Mouse (Mus musculus) spleen, adult 2 months (tissue): ENCODE results near the gene Zfp2. TPM values are rescaled to one million over a fixed set of nuclear protein-coding genes. Genes with fewer than 3 reads are reported as not detected.

ENCODE experiments used
- DNase-seq, 2 experiments: peaks; one replicate each; pipeline versions ENCODE4 v3.0.0 to v3.0.0-alpha.2; 2012 to 2021; ENCODE audit warnings: low spot score in 2 of 2, low read depth in 1 of 2
- H3K27ac ChIP-seq: fragments of 200-500 bp; 2 replicates; pipeline ENCODE4 v1.5.1; 2012; ENCODE audit warnings: low read length, inconsistent platforms; ENCODE audit not compliant: insufficient read depth
- H3K27me3 ChIP-seq: fragments of 200-500 bp; 2 replicates; pipeline ENCODE4 v1.6.1; 2012; ENCODE audit warnings: mild to moderate bottlenecking, moderate library complexity, low read length, inconsistent platforms; ENCODE audit not compliant: control insufficient read depth, insufficient read depth
- H3K36me3 ChIP-seq: fragments of 200-500 bp; 2 replicates; pipeline ENCODE4 v1.6.1; 2012; ENCODE audit warnings: mild to moderate bottlenecking, low read length, inconsistent platforms; ENCODE audit not compliant: control insufficient read depth, insufficient read depth
- H3K4me1 ChIP-seq: fragments of 200-500 bp; 2 replicates; pipeline ENCODE4 v1.6.1; 2011; ENCODE audit warnings: inconsistent platforms; ENCODE audit not compliant: control insufficient read depth, insufficient read depth, insufficient read length
- H3K4me3 ChIP-seq: fragments of 200-500 bp; 2 replicates; pipeline ENCODE4 v1.5.1; 2011; ENCODE audit warnings: mild to moderate bottlenecking, inconsistent platforms; ENCODE audit not compliant: insufficient read depth, insufficient read length; ENCODE audit errors: extremely low read depth
- CTCF ChIP-seq: fragments of 200-500 bp; IDR thresholded peaks from 2 replicates; pipeline ENCODE4 v1.5.1; 2011; ENCODE audit warnings: mild to moderate bottlenecking, inconsistent platforms; ENCODE audit not compliant: insufficient read depth, insufficient read length, insufficient replicate concordance; ENCODE audit errors: extremely low read depth
- POLR2A ChIP-seq: fragments of 200-500 bp; IDR thresholded peaks from 2 replicates; pipeline ENCODE4 v1.6.1; 2011; ENCODE audit warnings: low read depth, low read length, inconsistent platforms
- WGBS: fragments of 180-500 bp; shearing (Covaris S2); methylation state at CpG from one replicate; pipeline ENCODE4 v1.1.7; 2018; 5-methylcytosine and 5-hydroxymethylcytosine counted together
- polyA plus RNA-seq: library from polyadenylated mRNA; depleted of rRNA; stranded (reverse); fragments of >200 nt; gene quantifications from 2 replicates; pipeline ENCODE4 v1.2.3, GENCODE M21; 2012; rRNA removed

Zfp2 gene
- polyA plus RNA-seq, 1 experiment = 0.28 TPM

- Histone ChIP-seq H3K27ac (no peak overlapping the region), H3K4me1 (no peaks in the 10 kb centered on the region), H3K4me3 (no peak overlapping the region), H3K36me3 (no peaks in the 10 kb centered on the region), H3K27me3 (no peaks in the 10 kb centered on the region; the same call in 1 of the 2 replicates)
- DNase-seq = no peak
- TF ChIP-seq CTCF (no peak), POLR2A (no peak)
- 64% methylated on average over 3 of the region's 3 CpGs for WGBS
Measured at GRCm38 (mm10) chr11:50883756-50884155, 32.2 kb downstream of the Zfp2 start.

- no peak for TF ChIP-seq POLR2A
- TF ChIP-seq CTCF = no peak
- H3K27ac ChIP-seq = no peak overlapping the region
- WGBS = 79% methylated on average over 3 of the region's 3 CpGs
- no peaks in the 10 kb centered on the region for H3K36me3 ChIP-seq
- H3K4me1 ChIP-seq = no peaks in the 10 kb centered on the region
- no peak overlapping the region for H3K4me3 ChIP-seq
- DNase-seq = no peak
- H3K27me3 ChIP-seq = no peaks in the 10 kb centered on the region
Measured at GRCm38 (mm10) chr11:50878641-50879040, 37.3 kb downstream of the Zfp2 start.

- WGBS = under 1% methylated on average over 68 of the region's 72 CpGs
Measured at GRCm38 (mm10) chr11:50850989-50851601, 64.9 kb downstream of the Zfp2 start.

GRCm38 (mm10) chr11:50850177-50850735 lies 65.7 kb downstream of the Zfp2 start, which contains the start of gene Grm6:
Grm6 (plus strand) TSS chr11:50850685.
- Histone ChIP-seq H3K4me1 (peaks cover 11% of the 10 kb centered on the region), H3K36me3 (no peaks in the 10 kb centered on the region), H3K27ac (no peak within 1 kb of the TSS), H3K4me3 (peak within 1 kb of the TSS; percentile 54), H3K27me3 (peaks cover 3% of the 10 kb centered on the region; the same call in 1 of the 2 replicates)
- WGBS = 1% methylated on average over 11 of the region's 11 CpGs
- DNase-seq = peak; percentile 28 to 47
- no peak for TF ChIP-seq CTCF
- TF ChIP-seq POLR2A = no peak

More at GRCm38 (mm10) chr11:50850989-50851601, 64.9 kb downstream of the Zfp2 start:
- peak in 1 of 2 experiments; percentile 34 for DNase-seq
- H3K4me1 ChIP-seq = peaks cover 11% of the 10 kb centered on the region
- no peaks in the 10 kb centered on the region for H3K36me3 ChIP-seq
- peaks cover 3% of the 10 kb centered on the region; the same call in 1 of the 2 replicates for H3K27me3 ChIP-seq
- H3K4me3 ChIP-seq = peak overlapping the region; percentile 54; the same call in 1 of the 2 replicates
- H3K27ac ChIP-seq = no peak overlapping the region
- no peak for TF ChIP-seq POLR2A
- no peak for TF ChIP-seq CTCF

- WGBS = 1% methylated on average over 10 of the region's 10 CpGs
- Histone ChIP-seq H3K36me3 (no peaks in the 10 kb centered on the region), H3K27me3 (peaks cover 3% of the 10 kb centered on the region; the same call in 1 of the 2 replicates), H3K4me3 (peak overlapping the region; percentile 54; the same call in 1 of the 2 replicates), H3K27ac (peak overlapping the region; percentile 40; the same call in 1 of the 2 replicates), H3K4me1 (peaks cover 11% of the 10 kb centered on the region)
- TF ChIP-seq POLR2A (no peak), CTCF (no peak)
- DNase-seq = peak in 1 of 2 experiments; percentile 58
Measured at GRCm38 (mm10) chr11:50849310-50849709, 66.7 kb downstream of the Zfp2 start.

Other genes starting within 250 kb of the Zfp2 start
- 0.76 and 1.2 TPM in 2 replicates for gene Zfp354c, start 88.4 kb downstream of the Zfp2 start, polyA plus RNA-seq
- 0.08 TPM in 1 of 2 replicates, not detected in the other for gene Zfp879, start 74.6 kb downstream of the Zfp2 start, polyA plus RNA-seq
- gene Grm6, start 65.5 kb downstream of the Zfp2 start, polyA plus RNA-seq = 1.9 and 2.2 TPM in 2 replicates
- 0.06 TPM in 1 of 2 replicates, not detected in the other for gene Zfp454, start 28.5 kb downstream of the Zfp2 start, polyA plus RNA-seq
- not detected in 2 replicates for gene Zfp354b, start 15.5 kb upstream of the Zfp2 start, polyA plus RNA-seq
- gene 4933414I15Rik, start 27.6 kb upstream of the Zfp2 start, polyA plus RNA-seq = not detected in 2 replicates
- gene Prop1, start 37.6 kb upstream of the Zfp2 start, polyA plus RNA-seq = not detected in 2 replicates
- gene Olfr1378, start 50.4 kb upstream of the Zfp2 start, polyA plus RNA-seq = not detected in 2 replicates
- not detected in 2 replicates for gene Olfr1377, start 65.8 kb upstream of the Zfp2 start, polyA plus RNA-seq
- not detected in 2 replicates for gene Olfr51, start 87.4 kb upstream of the Zfp2 start, polyA plus RNA-seq
- not detected in 2 replicates for gene Olfr54, start 98.1 kb upstream of the Zfp2 start, polyA plus RNA-seq
- gene Olfr1375, start 131.9 kb upstream of the Zfp2 start, polyA plus RNA-seq = not detected in 2 replicates
- gene Zfp354a, start 143.1 kb upstream of the Zfp2 start, polyA plus RNA-seq = 0.34 and 0.36 TPM in 2 replicates